Mouse (Mus musculus) embryonic fibroblast, embryonic 13.5 days (primary cell): Measurements from ENCODE around the gene Pkm. TPM values are rescaled to one million over a fixed set of nuclear protein-coding genes. Genes with fewer than 3 reads are reported as not detected.

Experiments
- H3K27ac ChIP-seq: 2 replicates; pipeline ENCODE4 v1.5.1; 2012; ENCODE audit warnings: low read length, control low read depth, inconsistent platforms; ENCODE audit not compliant: insufficient read depth
- H3K4me1 ChIP-seq: 2 replicates; pipeline ENCODE4 v1.6.1; 2011; ENCODE audit warnings: low read length; ENCODE audit not compliant: control insufficient read depth, insufficient read depth
- H3K4me3 ChIP-seq: 2 replicates; pipeline ENCODE4 v1.5.1; 2011; ENCODE audit warnings: mild to moderate bottlenecking, control low read depth, low read length; ENCODE audit not compliant: insufficient read depth
- CTCF ChIP-seq: IDR thresholded peaks from 2 replicates; pipeline ENCODE4 v1.5.1; 2011; ENCODE audit warnings: mild to moderate bottlenecking, control low read depth, low read length, moderate library complexity, borderline replicate concordance; ENCODE audit not compliant: insufficient read depth
- POLR2A ChIP-seq: IDR thresholded peaks from 2 replicates; pipeline ENCODE4 v1.6.1; 2011; ENCODE audit warnings: low read depth, mild to moderate bottlenecking, control low read depth, low read length, moderate library complexity
- polyA plus RNA-seq: library from polyadenylated mRNA; stranded (reverse); fragments of >200 nt; gene quantifications from 2 replicates; pipeline ENCODE4 v1.2.4, GENCODE M21; 2011; ENCODE audit warnings: low read depth; ENCODE audit not compliant: missing spikeins, insufficient read length

Gene Pkm
- polyA plus RNA-seq, 1 experiment: 1,030 TPM

DNA sequence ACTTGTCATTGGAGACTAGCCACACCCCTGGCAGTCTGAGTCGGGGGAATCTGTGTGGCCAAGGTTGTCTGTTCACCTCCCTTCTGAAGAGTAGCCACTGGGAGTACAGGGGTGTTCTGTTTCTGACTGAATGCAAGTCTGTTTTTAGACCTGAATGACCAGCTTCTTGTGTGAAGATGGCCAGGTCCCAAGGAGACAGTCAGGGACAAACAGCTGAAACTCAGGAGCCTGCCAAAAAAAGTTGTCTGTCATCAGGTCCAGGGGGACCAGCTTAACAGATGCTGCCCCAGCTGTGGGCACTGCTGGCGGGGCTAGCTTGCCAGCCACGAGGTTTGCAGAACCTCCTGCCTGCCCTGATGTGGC lies 39.3 kb downstream of the Pkm start:
- TF ChIP-seq CTCF (no peak), POLR2A (no peak)
- no peak overlapping the region for H3K27ac ChIP-seq

DNA sequence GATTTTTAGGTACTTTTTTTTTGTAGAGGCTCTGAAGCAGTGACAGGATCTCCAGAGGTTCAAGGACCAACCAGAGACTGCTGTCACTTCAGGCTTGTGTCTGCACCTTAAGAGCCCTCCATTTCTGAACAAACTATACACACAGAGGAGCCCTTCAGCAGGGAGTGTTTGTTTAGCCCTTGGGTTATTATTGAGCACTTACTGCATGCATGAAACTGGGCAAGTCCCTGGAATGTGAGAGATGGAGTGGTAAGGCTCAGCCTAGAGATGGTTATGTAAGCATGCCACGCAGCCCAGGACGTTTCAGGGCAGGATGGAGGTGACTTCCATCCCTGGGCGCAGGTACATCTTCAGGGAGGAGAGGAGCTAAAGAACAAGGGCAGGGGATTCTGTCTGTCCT lies 40.2 kb downstream of the Pkm start:
- TF ChIP-seq CTCF (no peak), POLR2A (no peak)
- Histone ChIP-seq H3K4me1 (no peaks in the 10 kb centered on the region), H3K4me3 (no peak overlapping the region), H3K27ac (no peak overlapping the region)

More for the DNA sequence above, 39.3 kb downstream of the Pkm start:
- Histone ChIP-seq H3K4me3 (no peak overlapping the region), H3K4me1 (no peaks in the 10 kb centered on the region)

DNA sequence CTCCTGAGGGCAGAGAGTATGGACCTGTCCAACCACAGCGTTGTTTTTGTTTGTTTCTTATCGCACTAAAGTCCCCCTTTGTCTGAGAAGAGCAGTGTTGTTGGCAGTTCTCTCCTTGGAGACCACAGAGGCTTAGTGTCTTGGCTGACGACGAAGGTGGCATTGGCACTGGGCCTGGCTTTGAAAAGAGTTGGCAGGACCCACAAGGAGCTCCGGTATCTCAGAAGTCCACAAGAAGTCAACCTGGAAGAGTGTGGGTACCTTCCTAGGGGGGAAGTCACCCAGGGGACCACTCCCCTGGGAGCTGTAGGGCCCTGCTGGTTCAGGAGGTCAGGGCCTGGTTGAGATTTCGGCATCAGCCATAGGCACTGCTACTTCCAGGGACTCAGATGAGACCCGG lies 44.9 kb downstream of the Pkm start:
- TF ChIP-seq POLR2A: no peak
- no peak for TF ChIP-seq CTCF
- H3K27ac ChIP-seq: no peak overlapping the region

DNA sequence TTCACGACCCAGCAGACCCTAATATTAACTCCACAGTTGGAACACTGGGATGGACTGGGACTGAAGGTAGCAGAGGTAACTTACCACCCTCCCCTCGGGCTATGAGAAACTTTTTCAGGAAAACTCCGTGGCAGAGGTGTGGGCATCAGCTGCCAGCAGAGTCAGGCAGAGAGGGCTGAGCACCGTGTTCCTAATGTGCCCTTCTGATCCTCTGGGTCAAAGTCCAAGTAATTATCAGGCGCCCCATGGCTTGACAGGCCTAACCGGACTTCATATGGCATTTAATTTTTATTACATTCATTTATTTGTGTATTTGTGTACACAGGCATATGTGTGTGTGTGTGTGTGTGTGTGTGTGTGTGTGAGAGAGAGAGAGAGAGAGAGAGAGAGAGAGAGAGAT lies 46.9 kb downstream of the Pkm start:
- Histone ChIP-seq H3K4me1 (no peaks in the 10 kb centered on the region), H3K4me3 (no peak overlapping the region), H3K27ac (no peak overlapping the region)
- TF ChIP-seq CTCF: no peak
- TF ChIP-seq POLR2A: no peak

More for the DNA sequence above, 44.9 kb downstream of the Pkm start:
- Histone ChIP-seq H3K4me3 (no peak overlapping the region), H3K4me1 (no peaks in the 10 kb centered on the region)

DNA sequence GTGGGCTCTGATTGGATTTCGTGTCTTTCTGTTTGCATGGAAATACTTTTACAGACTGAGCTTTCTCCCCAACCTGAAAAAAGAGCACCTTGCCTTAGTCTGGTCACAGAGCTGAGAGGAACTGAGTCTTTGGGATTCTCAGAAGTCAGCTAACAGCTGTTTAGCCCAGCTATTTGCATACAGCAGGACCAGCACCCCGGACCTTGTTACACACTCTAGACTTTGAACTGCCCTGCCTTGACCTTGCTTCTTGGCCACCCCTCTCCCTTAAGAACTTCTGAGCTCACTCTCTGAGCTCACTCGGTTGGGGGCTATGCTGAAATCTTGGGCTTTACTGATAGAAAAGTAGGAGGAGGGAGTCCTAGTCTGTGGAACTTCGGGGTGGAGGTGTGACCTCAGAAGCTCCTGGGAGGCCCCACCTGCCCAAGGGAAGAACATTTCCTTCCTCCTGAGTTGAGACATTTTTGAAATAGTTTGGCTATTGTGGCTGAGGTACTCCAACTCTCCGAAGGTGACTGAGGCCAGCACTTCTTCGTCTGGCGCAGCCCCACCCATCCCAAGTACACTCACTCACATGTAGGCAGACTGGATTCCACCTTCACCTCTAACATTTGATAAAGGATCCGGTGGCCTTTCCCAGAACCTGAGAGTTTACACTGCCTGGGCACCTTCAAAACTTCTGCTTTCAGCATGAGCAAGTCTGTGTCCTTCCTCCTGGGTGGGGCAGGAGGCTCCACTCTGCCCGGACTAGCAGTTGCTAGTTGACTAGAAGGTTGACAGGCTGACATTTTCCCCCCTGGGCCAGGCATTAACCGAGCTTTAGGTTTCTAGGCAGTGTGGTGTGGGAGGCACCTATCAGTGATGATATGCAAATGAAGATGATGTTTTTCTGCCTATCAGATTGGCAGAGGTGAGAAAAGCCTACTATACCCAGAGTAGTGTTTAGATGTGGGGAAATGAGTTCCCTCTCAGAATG lies 51.0 kb downstream of the Pkm start:
- Histone ChIP-seq H3K27ac (no peak overlapping the region), H3K4me1 (no peaks in the 10 kb centered on the region), H3K4me3 (no peak overlapping the region)
- no peak for TF ChIP-seq CTCF
- no peak for TF ChIP-seq POLR2A

DNA sequence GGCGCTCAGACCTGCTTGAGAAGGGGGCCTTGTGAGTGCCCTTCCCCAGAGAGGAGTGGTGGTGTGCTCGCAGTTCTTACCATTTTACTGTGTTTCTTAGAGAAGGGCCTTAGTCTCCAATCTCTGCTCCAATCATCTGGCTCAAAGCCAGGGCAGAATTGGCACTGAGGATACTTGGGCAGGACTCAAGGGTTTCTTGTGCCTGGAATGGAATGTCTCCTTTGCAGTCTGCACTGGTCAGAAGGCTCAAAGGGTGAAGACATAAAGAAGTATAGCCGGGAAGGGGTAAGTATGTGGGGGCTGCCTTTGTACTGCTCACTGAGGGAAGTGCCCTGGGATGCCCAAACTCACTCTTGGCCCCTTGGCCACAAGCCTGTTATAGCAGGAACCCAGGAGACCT lies 53.1 kb downstream of the Pkm start:
- TF ChIP-seq POLR2A (no peak), CTCF (no peak)
- H3K4me1 ChIP-seq: no peaks in the 10 kb centered on the region
- no peak overlapping the region for H3K27ac ChIP-seq
- H3K4me3 ChIP-seq: no peak overlapping the region

DNA sequence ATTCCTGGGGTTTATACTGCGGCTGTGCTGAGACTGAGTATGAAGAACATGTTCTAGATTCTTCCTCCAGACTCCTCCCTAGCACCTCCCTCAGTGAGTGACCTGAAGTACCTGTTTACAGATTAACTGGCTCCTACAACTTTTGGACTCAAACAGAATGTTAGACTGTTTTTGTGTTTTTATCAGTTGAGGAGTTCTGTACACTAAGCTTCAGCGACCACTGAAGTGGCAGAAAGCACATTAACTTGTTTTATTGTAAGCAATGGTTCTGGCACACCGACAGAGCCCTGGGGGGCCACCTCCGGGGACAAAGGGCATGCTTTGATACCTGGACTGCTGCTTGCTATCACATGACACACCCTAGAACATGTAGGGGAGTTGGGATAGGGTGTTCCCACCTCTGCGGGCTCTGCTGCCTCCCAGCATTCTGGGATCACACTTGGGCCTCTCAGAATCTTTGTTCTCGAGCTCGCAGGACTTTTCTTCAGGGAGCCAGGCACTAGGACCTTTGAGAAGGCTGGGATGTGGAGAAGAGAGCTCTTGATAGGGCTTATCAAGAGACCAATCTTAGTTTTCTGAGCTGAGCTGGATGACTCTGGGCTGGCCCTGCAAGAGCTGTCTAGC lies 60.2 kb downstream of the Pkm start:
- TF ChIP-seq CTCF (no peak), POLR2A (no peak)
- no peak overlapping the region for H3K4me3 ChIP-seq
- no peaks in the 10 kb centered on the region for H3K4me1 ChIP-seq
- no peak overlapping the region for H3K27ac ChIP-seq

DNA sequence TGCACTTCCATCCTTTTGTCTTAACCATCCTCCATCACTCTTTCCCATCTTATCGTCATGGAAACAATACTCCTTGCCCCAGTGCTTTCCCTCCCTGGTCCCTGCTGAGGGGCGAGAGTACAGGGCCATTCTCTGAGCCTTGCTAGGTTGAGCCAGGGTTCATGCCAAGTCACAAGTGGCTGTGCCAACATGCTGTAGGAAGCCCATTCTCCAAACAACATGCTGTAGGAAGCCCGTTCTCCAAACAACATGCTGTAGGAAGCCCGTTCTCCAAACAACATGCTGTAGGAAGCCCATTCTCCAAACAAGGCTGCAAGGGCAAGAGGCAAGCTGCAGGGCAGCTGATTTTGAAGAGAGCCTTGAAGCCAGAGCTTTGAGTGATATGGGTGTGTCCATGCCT lies 62.1 kb downstream of the Pkm start:
- H3K4me3 ChIP-seq: no peak overlapping the region
- H3K4me1 ChIP-seq: no peaks in the 10 kb centered on the region
- TF ChIP-seq CTCF: no peak
- TF ChIP-seq POLR2A: no peak
- no peak overlapping the region for H3K27ac ChIP-seq

DNA sequence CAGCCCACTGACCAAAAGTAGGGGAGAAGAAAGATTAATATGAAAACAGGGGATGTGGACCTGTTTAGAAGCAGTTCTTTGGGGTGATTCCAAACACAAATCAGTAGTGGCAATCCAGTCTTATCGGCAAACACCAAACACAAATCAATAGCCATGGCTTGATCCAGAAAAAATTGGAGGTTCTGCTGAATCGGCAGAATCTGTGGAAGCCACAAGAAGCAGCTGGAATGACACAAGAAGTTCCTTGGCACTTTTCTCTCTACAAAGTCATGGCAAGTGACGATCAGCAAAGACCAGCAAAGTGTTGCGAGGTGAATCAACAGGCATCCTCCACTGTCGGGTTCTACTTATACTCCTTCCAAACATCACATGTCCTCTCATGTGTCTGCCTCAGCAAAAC lies 65.0 kb downstream of the Pkm start:
- TF ChIP-seq CTCF (no peak), POLR2A (no peak)
- no peak overlapping the region for H3K27ac ChIP-seq
- H3K4me1 ChIP-seq: no peaks in the 10 kb centered on the region; the same call in 1 of the 2 replicates
- H3K4me3 ChIP-seq: no peak overlapping the region

DNA sequence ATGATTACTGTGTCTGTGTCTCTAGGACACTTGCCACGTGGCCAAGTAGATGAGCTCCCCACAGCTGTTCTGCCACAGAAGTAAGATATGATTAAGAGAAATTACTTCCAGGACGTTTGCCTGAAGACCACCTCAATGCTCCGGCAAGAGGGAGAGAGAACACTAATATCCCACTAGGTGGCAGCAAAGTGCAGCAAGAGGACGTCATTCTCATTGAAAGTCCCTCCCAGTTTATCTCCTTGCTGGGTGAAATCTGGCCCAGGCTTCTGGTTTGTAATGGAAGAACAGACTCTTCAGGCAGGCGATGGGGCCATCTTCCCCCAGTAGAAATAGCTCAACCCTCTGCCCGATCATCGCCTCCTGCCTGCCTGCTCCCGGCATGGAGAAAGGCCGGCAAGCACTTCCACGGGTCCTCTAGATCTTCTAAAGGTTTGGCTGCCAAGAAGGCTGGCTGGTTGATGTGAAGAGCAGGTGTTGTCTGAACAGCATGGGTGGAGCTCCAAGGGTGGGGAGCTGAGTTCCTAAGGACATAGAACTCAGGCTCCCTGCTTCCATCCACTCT lies 67.0 kb downstream of the Pkm start:
- TF ChIP-seq CTCF (peak; percentile 42; the same call in 1 of the 2 replicates), POLR2A (no peak)
- Histone ChIP-seq H3K4me3 (no peak overlapping the region), H3K4me1 (no peaks in the 10 kb centered on the region; the same call in 1 of the 2 replicates), H3K27ac (no peak overlapping the region)
